Mouse (Mus musculus) cerebellum, postnatal 25 days (tissue): ENCODE measurements around the gene Cnot1.

Experiments used
- DNase-seq, 2 experiments: peaks; one replicate each; pipeline ENCODE4 v3.0.0; 2021; ENCODE audit warnings: mixed read lengths in 2 of 2

The Cnot1 gene

DNA sequence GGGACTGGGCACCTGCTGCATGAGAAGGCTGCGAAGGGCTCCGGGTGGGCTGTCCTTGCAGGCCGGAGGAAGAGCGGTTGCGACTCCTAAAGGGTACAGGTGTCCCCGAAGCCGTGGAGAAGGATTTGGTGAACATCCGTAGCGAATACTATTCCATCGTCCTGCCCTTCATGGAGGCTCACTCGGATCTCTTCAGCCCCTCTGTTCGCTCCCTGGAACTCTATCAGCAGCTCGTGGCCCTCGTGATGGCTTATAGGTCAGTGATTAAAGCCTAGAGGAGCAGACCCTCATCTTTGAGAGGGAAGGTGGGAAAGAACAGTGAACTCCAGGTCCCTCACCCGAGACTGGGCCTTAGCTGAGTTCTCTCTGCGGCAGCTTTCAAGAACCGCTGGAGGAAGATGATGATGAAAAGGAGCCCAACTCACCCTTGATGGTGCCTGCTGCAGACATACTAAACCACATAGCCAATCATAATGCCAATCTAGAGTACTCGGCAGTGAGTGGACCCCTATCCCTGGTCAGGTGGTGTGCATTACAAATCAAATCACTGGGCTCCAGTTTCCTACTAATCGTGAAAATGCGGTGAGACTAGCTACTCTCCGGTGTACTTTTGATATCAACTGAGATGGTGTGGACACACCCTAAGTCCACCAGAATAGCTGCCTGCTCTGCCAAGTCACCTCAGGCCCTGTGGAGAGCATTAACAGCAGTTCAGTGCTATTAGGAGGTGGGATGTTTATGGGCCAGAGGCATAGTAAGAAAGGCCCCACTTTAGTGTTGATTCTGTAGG, 90.5 kb downstream of the Cnot1 start:
- DNase-seq = peak in 1 of 2 experiments; percentile 20

DNA sequence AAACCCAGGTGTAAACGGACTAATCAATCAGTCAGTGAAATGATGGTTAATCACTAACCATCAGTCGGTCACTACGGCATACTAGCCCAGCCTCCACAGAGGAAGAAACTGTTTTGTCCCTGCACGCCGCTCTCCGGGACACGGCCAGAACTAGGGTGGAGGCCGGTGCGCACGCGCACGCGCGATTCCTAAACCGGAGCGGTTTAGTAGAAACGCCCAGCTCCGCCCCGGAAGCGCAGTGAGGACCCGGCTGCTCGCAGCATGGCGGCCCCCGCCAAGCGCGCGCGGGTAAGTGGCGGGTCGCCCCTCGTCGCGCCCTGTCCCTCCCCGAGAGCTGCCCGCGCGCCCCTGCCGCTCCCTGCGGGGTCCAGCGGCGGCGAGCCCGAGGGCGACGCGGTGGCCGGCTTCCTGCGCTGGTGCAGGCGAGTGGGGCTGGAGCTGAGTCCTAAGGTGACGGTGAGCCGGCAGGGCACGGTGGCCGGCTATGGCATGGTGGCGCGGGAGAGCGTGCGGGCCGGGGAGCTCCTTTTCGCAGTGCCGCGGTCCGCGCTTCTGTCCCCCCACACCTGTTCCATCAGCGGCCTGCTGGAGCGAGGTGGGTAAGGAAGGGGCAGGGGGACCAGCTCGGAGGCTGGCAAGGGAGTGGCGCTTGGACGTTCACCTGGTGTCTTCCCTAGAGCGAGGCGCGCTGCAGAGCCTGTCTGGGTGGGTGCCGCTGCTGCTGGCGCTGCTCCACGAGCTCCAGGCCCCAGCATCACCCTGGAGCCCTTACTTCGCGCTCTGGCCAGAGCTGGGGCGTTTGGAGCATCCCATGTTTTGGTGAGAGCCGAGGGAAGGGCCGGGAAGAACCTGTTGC, 91.4 kb downstream of the Cnot1 start, which contains the start of gene Setd6:
Setd6 (plus strand) TSS at position 206 of the 856 bp plus-strand sequence.
- DNase-seq = peak; percentile 87 to 89

DNA sequence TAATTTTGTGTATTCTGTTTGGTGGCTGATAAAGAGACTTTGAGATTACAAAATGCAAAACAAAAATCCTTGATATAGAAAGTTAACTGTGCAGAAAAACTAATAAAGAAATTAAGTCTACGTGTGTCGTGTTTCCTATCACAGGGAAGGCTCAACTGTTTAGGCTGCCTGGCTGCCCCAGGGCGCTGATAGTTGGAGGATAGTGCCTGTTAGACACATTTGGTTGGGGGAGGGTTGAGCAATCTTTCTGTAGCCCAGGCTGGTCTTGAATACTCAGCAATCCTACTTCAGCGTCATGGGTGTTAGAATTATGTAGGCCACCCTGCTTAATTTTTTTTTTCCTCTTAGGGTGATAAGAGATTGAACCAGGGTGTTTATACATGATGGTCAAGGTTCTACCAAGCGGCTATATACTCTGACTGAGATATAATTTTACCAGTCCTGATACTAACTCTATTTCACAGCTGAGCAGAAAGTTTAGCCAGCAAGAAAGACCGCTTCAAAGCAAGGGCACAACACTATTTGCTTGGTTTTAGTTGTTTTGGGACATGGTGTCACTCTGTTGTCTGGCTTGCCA, 92.3 kb downstream of the Cnot1 start:
- no peak for DNase-seq

DNA sequence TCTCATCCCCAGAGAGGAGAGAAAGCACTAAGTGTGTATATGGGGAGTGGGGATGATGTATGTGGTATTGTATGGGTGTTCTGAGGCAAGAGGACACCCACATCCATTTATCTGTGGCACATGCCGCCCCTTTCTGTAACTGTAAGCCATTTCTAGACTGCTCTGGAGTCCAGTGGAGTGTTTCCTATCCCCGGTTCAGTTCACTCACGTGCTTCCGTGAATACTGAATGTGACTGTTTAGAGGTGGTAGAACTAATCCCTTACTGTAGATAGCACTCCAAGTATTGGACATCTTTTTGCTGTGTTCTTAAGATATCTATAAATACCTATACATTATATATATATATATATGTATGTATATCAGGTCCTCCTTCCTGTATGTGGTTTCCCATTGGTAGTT, 92.9 kb downstream of the Cnot1 start:
- DNase-seq = no peak

DNA sequence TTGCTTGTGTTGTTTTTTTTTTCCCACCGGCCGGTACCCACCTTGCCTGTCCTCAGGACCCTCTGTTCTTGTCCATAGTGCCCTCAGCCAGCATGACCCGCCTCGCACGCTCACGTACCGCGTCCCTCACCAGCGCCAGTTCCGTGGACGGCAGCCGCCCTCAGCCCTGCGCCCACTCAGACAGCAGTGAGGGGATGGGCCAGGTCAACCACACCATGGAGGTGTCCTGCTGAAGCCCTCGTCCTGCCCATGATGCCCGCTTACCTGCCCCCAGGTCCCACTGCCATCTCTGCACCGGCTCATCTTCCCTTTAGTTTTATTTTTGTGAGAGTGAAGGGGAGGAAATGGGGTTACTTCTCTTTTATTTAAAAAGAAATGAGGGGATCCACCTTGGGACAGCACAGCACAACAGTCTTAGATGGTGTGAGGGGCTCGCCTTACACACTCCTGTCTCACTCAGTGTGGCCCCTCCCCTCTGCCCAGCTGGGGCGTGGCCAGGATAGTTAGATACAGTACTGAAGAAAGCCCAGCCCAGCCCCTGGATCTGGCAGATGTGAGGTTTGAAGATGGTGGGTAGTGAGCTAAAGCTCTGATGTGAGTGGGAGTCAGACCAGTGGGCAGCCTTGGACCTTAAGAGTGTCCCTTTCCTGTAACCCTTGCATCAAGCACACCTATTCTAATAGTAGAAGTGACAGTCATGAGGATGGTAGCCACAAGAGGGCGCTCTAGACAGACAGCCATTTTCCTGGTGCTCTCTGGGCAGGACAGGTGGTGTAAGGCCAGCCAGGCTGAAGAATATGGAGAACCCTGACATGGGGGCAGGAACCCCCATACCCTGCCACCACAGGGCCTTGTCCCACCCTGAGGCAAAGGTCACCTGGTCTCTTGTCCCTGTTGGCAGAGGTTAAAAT, 93.9 kb downstream of the Cnot1 start:
- peak; percentile 82 to 88 for DNase-seq

DNA sequence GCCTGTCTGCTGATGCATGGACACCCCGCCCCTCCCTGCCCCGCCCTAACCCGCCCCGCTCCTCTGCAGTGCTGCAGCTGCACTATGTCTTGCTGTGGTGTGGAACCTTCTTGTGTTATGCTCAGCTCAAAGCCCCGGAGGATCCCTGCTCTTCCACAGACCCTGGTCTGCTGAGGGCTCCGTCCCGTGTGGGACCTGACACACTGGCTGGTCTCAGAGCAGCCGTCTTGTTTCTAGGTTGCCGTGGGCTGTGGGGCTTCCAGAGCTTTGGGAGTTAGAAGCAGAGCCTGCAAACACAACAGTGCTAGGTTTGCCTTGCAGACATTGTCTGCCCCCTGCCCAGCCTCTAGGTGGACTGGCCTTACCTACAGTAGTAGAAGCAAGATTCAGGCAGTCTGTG, 94.9 kb downstream of the Cnot1 start:
- DNase-seq = no peak

DNA sequence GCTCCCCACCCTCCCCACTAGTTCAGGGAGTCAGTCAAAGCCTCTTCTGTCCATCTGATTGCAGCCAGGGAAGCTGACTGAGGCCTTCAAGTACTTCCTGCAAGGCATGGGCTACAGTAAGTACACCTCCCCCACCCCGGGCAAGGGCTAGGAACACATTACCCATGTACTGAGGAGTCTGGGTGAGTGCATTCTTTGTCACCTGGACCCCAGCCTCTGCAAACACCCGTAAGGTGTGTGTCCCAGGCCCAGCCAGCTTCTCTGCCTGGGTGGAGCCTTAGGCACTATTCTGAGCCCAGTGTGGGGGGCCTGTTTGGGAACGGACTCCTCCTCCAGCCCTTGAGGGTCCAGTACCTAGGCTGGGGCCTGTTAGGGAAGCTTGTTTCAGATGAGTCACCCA, 96.2 kb downstream of the Cnot1 start:
- DNase-seq = no peak

DNA sequence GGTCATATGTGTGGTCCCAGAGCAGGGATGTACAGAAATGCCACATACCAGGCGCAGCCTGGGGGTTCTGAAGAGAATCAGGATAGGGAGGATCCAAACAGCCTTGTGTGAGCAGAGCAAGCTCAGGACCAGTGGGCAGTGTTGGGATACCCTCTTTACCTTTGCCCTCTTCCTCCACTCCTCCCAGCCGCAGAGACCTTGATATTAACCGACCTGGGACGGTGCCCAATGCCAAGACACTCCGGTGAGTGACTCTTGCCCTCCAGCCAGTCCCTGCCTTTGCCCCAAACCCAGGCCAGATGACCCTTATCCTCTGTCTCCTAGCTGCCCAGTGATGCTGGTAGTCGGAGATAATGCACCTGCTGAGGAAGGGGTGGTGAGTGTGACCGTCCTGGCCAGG, 97.7 kb downstream of the Cnot1 start:
- no peak for DNase-seq

DNA sequence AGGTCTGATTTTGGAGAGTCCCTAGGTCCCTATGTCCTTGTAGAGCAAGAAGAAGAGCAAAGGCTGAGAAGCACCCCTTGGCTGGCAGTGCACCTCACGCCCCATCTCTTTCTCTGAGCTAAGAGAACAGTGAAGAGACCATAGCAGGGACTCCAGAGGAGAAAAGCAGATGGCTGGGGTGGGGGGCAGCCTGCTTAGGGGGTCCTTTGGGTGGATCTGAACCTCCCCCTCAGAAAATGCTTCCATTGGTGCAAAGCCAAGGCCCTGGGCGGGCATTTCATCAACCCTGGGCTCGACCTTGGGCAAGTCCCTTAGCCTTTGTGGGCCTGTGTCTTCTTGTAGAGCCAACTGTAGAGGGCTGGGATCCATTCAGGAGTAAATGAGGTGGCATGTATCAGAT, 102.7 kb downstream of the Cnot1 start:
- DNase-seq = no peak

DNA sequence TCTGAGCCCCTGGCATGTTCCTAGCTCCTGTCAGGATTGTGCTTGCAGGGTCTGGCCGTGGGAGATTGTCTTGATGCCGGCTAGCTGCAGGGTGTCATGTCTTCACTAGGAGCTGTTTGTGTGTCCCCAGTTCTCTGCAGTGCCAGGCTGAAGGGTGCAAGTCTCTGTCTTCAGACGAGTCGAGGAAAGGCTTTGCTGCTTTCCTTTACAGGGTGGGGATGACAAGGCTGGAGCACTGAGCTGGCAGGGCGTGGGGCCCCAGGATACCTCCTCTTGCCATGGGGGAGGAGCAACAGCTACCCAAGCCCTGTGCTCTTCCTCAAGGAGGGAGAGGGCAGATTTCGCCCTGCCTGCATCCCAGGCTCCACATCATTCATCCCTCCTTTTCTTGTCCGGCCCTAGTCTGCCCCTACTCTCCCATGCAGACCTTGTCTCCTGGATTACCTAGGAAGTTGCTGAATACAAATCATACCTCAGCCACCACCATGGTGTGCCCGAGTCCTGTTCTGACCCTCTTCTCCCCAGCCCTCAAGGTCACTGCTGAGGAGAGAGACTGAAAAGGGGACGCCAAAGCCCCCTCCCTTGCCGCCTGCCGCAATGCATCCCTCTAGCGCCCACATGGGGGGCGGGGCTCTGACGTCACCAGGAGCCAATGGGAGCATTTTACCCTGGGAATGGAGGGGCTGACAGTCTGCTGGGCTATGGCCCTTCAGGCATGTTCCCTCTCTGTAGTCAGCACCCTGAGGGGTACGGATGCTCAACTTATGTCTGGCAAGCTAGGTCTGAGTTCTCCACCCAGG, 103.6 kb downstream of the Cnot1 start:
- DNase-seq = peak; percentile 92 to 96

DNA sequence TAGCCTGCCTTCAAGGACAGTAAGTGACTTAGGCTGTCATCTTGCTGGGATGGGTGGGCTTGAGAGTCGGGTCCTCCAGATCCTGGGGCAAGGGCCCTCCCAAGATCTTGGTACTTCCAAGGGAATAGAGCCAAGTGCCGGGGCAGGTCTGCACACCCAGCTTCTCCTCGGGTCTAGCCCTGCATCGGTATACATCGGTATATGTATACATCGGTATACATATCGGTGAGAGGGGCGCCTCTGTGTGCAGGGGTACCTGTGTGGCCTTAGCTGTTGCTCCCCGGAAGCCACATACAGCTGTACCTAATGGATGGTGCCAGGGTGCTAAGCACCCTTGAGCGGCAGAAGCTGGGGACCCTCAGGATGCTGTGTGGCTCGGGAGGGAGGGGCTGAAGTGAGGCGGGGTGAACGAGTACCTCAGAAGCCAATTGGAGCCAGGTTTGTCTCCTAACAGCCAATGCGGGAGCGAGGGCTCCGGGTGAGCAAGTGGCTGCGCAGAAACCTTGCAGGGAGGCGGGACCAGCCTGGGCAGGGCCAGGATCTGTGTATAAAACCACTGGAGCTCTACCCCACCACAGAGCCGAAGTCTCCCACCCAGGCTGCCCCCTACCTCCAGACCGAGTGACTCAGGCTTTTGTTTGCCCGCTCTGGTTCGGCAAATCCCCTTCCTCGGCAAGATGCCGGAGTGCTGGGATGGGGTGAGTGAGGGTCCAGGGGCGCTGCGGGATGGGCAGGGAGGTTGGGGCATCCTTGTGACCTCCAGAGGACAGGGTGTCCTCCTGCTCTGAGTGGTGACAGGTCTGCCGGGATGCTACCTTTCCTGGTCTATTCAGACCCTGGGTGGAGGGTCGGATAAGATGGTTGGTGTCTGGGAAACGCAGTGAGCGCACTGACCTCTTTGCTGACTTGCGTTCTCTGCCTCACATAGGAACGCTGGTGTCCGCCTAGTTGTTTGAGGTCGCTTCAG, 104.5 kb downstream of the Cnot1 start:
- peak; percentile 91 to 94 for DNase-seq

DNA sequence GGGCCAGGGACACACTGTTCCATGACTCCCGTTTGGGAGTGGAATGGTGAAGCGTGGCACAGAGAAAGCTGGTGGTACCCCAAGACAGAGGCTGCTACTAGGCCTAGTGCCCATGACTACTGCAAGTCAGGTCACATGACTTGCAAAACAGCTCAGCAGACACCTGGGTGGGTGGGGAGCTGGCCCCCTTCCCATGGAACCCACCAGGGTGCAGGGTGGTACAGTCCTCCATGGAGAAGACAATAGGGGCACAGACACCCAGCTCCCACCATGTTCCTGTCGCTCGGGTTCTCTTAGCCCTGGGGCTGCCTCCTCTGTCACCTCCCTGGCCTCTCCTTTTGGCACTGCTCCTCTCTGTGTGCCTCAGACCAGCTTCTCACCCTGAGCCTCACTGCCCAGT, 105.5 kb downstream of the Cnot1 start:
- DNase-seq = peak; percentile 34 to 53

DNA sequence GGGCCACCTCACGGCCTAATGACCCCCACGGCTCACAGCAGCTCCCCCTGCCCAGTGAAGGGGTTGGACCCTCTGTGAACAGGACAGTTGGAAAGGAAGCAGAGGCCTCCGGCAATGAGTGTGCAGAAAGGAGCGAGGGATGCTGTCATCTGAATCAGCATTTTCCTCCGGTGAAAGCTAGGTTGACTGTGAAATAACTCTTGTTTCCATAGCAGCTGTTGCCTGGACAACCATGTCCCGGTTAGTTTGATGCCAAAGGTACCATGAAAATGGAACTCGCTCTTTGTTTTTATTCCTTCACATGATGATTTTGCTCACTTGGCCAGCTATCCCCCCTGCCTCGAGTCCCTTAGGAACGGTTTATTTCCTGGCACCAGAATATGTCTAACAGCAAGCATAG, 107.0 kb downstream of the Cnot1 start:
- DNase-seq = peak in 1 of 2 experiments; percentile 13

DNA sequence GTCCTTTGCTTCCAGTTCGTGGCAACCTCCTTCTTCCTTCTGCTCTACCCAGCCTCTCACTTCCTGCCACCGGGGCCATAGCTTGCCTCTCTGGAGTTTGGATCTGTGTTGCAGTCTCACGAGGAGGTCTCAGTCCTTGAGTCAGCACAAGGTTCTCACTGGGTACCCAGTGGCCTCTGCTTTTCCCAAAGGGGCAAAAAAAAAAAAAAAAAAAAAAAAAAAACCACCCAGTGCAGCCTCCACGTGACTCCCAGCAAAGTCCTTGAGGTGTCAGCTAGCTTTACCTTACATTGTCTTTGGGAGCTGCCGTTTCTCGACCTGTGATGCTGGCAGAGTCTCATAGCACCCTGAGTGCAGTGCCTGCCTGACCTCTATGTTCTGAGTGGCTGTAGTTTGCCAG, 109.1 kb downstream of the Cnot1 start:
- DNase-seq = no peak

DNA sequence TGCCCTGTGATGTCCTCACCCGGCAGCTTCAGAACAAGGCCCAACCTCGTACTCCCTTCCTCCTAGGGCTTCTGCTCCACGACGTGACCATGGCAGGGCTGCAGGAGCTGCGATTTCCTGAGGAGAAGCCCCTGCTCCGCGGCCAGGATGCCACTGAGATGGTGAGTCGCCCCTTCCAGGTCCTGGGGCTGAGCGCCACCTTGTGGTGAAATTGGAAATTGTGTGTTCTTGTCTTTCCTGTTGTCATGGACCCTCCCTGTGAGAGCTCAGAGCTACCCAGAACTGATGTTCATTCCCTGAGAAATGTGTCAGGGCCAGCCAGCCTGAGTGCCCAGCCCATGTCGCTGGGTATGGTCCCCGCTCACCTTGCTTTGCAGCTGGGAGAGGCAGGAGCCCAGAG, 110.1 kb downstream of the Cnot1 start:
- peak; percentile 90 to 92 for DNase-seq

DNA sequence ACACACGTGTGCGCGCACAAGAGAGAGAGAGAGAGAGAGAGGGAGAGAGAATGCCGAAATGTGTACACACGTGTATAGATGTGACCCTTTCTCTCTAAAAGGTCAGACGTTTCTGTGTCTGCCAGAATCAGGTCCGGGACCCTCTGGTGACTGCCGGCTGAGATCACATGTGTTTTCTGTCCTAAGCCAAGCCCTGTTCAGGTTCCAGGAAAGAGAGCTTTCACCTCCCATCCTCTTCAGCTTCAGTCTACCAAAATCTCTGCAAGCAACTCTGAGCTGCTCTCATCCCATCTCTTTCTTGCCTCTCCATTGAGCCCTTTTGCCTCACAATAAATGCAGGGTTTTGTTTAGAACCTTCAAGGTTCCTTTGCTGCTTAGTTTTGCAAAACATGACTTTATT, 110.6 kb downstream of the Cnot1 start:
- DNase-seq = no peak

DNA sequence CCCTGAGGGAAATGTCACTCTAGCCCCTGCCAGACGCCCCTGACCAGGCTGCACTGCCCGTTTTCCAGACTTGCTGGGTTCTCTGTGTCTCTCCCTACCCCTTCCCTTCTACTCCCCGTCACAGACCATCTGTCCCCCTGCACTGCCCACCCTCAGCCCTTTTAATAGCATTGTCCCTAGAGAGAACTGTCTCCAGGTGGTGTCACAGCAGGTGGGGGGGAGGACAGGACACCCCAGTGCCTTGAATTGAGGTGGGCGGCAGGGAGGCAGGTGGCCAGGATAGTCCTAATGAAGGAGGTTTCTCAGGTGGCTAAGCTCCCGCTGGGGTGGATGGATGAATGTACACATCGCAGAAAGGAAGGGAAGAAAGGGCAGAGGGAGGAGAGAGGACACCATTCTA, 112.6 kb downstream of the Cnot1 start:
- peak; percentile 27 to 46 for DNase-seq

DNA sequence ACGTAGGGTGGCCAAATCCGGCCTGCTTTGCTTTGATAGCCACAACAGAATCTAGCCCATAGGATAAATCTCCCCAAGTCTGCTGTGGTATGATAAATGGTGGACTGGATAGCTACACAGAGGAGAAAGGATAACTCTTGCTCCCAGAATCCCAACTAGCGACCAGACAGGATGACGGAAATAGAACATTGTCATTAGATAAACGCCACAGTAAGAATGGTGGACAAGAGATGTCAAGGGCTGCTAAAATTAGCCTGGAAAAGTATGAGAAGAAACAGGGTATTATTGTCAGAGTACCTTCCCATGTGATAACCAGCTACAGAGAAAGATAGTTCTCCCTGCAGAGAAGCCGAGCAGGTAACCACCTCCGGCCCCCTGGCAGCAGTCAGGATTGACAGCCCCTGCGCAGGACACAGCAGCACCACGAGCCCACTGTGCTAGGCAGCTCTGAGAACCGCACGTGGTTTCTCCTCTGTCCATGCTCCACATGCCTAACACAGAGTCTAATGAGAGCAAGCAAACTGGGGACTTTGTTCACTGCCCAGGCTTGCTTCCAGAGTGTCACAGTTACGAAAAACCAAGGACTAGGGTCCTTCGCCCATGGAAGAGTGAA, 116.2 kb downstream of the Cnot1 start:
- DNase-seq = no peak

DNA sequence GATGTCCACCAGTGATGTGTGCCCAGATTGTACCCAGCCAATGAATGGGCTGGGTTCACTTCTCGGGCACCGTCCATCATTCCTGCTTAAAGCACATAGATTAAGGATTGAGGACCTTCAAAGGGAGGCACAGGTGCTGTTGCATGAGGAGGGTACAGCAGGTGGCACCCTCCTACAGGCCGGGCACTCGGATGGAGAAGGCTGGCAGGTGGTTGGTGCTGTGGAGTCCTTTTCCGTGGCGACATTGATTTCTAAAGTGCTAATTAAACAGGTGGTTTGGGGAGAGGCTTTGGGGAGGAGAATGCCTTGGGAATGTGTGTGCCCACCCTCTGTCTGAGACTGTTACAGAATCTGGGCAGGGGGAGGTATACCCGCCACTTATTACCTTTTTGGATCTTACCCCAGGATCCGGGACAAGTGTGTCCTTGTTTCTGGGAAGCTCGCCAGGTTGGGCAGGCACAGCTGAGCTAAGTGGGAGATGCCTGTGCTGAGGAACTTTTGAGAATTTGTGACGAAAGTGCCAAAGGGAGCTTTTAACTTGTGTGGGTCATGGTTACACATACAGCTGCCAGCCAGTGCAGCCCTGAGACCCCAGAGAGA, 119.1 kb downstream of the Cnot1 start:
- no peak for DNase-seq
